Mouse (Mus musculus) hindbrain, embryonic 11.5 days (tissue): ENCODE measurements around the gene Nos1ap. TPM values are rescaled to one million over a fixed set of nuclear protein-coding genes. Genes with fewer than 3 reads are reported as not detected.
A peak's percentile ranks its signal among the peaks of the same experiment; 100 is the strongest.

ENCODE experiments used
- ATAC-seq: fragments of 200-750 bp; cut with Nextera tagmentation; 2 replicates; pipeline ENCODE4 v1.8.0; 2017; ENCODE audit warnings: mild to moderate bottlenecking, moderate TSS enrichment, moderate library complexity; ENCODE audit not compliant: low FRiP score
- DNase-seq: peaks from one replicate; pipeline ENCODE4 v3.0.0-alpha.2; 2015; ENCODE audit warnings: low spot score
- H3K27ac ChIP-seq: fragments of 300-500 bp; sonication (generic); 2 replicates; pipeline ENCODE4 v1.5.1; 2014; ENCODE audit warnings: mild to moderate bottlenecking, low read depth, low read length
- H3K27me3 ChIP-seq: fragments of 300-500 bp; sonication (generic); 2 replicates; pipeline ENCODE4 v1.6.1; 2014; ENCODE audit warnings: mild to moderate bottlenecking, low read length, moderate library complexity, mixed read lengths; ENCODE audit not compliant: control insufficient read depth, insufficient read depth
- H3K36me3 ChIP-seq: fragments of 300-500 bp; sonication (generic); 2 replicates; pipeline ENCODE4 v1.6.1; 2014; ENCODE audit warnings: mild to moderate bottlenecking, low read length, moderate library complexity, mixed read lengths; ENCODE audit not compliant: control insufficient read depth, insufficient read depth
- H3K4me1 ChIP-seq: fragments of 300-500 bp; sonication (generic); replicated peaks from 2 replicates; pipeline ENCODE4 v1.6.1; 2014; ENCODE audit warnings: low read length, mixed read lengths; ENCODE audit not compliant: control insufficient read depth, insufficient read depth
- H3K4me2 ChIP-seq: fragments of 300-500 bp; sonication (generic); replicated peaks from 2 replicates; pipeline ENCODE4 v1.6.1; 2014; ENCODE audit warnings: mild to moderate bottlenecking, low read depth, low read length
- H3K4me3 ChIP-seq: fragments of 300-500 bp; sonication (generic); 2 replicates; pipeline ENCODE4 v1.5.1; 2014; ENCODE audit warnings: low read depth, low read length
- H3K9ac ChIP-seq: fragments of 300-500 bp; sonication (generic); 2 replicates; pipeline ENCODE4 v1.6.1; 2014; ENCODE audit warnings: low read depth, low read length
- H3K9me3 ChIP-seq: fragments of 300-500 bp; sonication (generic); 2 replicates; pipeline ENCODE4 v1.6.1; 2016; ENCODE audit warnings: low read length; ENCODE audit not compliant: control insufficient read depth
- WGBS: fragments of 180-500 bp; shearing (Covaris S2); extraction: QIAGEN DNeasy Blood & Tissue Kit; methylation state at CpG from one replicate; pipeline ENCODE4 v1.1.7; 2014; 5-methylcytosine and 5-hydroxymethylcytosine counted together
- polyA plus RNA-seq: library from polyadenylated mRNA; unstranded; fragments of >200 nt; fragmentation: Nextera tagmentation; extraction: Ambion mirVana; gene quantifications from 2 replicates; pipeline ENCODE4 v1.2.1, GENCODE M21; 2014

Gene Nos1ap
- polyA plus RNA-seq, 1 experiment from 2014 or later: 9.7 TPM

GRCm38 (mm10) chr1:170612968-170613872 is 23.6 kb upstream of the Nos1ap start:
- DNase-seq (peak; percentile 84), ATAC-seq (peak; percentile 90)
- H3K9me3 ChIP-seq: no peaks in the 10 kb centered on the region
- H3K4me3 ChIP-seq: no peak overlapping the region
- no peaks in the 10 kb centered on the region for H3K27me3 ChIP-seq
- no peaks in the 10 kb centered on the region for H3K36me3 ChIP-seq
- H3K9ac ChIP-seq: no peak overlapping the region
- no peak overlapping the region for H3K4me2 ChIP-seq
- 62% methylated on average over 18 of the region's 18 CpGs for WGBS
- H3K27ac ChIP-seq: no peak overlapping the region
- H3K4me1 ChIP-seq: no peaks in the 10 kb centered on the region

GRCm38 (mm10) chr1:170611631-170612030 is 22.0 kb upstream of the Nos1ap start:
- Histone ChIP-seq H3K4me2 (no peak overlapping the region), H3K9me3 (no peaks in the 10 kb centered on the region), H3K27me3 (no peaks in the 10 kb centered on the region), H3K9ac (no peak overlapping the region), H3K36me3 (no peaks in the 10 kb centered on the region), H3K27ac (no peak overlapping the region), H3K4me1 (no peaks in the 10 kb centered on the region), H3K4me3 (no peak overlapping the region)
- no peak for DNase-seq
- WGBS: 88% methylated on average over 3 of the region's 3 CpGs
- ATAC-seq: no peak

DNA sequence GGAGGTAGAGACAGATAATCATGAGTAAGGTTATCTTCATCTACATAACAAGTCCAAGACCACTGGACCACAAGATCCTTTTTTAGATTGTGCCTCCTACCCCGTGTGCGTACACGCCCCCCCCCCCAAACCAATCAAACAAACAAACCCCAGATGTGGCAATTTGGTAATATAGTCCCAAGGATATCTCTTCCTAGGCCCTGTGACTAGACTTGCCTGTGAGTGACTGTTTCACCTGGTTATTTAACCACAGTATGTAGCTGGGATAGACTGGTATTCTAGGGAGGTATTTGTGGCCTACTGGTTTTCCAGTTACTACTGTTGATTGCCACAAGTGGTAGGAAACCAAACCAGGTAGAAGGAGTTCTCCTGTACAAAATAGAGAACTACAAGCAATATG is 21.0 kb upstream of the Nos1ap start:
- H3K4me2 ChIP-seq: no peak overlapping the region
- H3K27me3 ChIP-seq: no peaks in the 10 kb centered on the region
- no peak overlapping the region for H3K4me3 ChIP-seq
- no peaks in the 10 kb centered on the region for H3K9me3 ChIP-seq
- no peaks in the 10 kb centered on the region for H3K4me1 ChIP-seq
- 91% methylated on average over 3 of the region's 3 CpGs for WGBS
- no peak overlapping the region for H3K9ac ChIP-seq
- H3K36me3 ChIP-seq: no peaks in the 10 kb centered on the region
- DNase-seq: no peak
- no peak overlapping the region for H3K27ac ChIP-seq
- ATAC-seq: no peak

DNA sequence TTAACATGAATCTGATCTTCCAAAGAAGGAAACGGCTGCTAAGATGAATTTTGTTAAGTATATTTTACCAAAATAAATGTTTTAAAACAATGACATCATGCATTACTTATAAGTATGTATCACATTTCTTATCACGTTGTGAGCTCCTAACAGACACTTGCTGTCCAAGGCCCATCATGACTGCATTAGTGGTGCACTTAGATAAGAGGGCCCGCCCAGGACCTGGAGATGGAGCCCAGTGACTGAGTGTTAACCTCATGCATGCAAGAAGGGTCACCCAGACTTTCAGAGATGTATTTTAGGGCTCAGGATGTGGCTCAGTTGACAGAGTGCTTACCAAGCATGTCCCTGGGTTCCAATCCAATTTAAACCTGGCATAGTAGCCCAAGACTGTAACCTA is 20.6 kb upstream of the Nos1ap start:
- Histone ChIP-seq H3K9me3 (no peaks in the 10 kb centered on the region), H3K36me3 (no peaks in the 10 kb centered on the region), H3K4me2 (no peak overlapping the region), H3K27me3 (no peaks in the 10 kb centered on the region), H3K9ac (no peak overlapping the region), H3K27ac (no peak overlapping the region), H3K4me3 (no peak overlapping the region), H3K4me1 (no peaks in the 10 kb centered on the region)
- no peak for ATAC-seq
- DNase-seq: no peak
- WGBS: 83% methylated on average over 3 of the region's 3 CpGs

DNA sequence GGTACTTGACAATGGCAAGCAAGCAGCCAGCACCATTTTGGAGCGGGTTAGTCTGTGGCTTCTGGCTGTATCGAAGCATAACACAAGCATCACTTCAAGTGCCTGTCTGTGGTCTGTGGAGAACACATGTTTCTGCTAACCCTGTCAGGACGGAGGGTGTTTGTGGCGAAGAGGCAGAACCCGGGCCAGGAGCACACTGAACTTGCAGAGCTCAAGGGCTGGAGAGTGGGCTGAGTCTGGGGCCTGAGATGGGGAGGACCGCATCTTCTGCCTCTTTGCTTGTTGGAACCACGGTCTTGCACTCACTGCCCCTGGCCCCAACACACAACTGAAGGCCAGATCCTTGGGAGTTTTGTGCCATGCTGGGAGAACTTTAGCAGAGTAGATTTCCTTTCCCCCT is 20.2 kb upstream of the Nos1ap start:
- ATAC-seq (no peak), DNase-seq (no peak)
- Histone ChIP-seq H3K27me3 (no peaks in the 10 kb centered on the region), H3K4me2 (no peak overlapping the region), H3K9me3 (no peaks in the 10 kb centered on the region), H3K4me1 (no peaks in the 10 kb centered on the region), H3K36me3 (no peaks in the 10 kb centered on the region), H3K9ac (no peak overlapping the region), H3K4me3 (no peak overlapping the region), H3K27ac (no peak overlapping the region)
- 82% methylated on average over 7 of the region's 7 CpGs for WGBS

- 90% methylated on average over 3 of the region's 3 CpGs for WGBS
- no peaks in the 10 kb centered on the region for H3K27me3 ChIP-seq
- DNase-seq (no peak), ATAC-seq (no peak)
- H3K4me3 ChIP-seq: no peak overlapping the region
- no peaks in the 10 kb centered on the region for H3K4me1 ChIP-seq
- no peaks in the 10 kb centered on the region for H3K9me3 ChIP-seq
- H3K4me2 ChIP-seq: no peak overlapping the region
- no peak overlapping the region for H3K9ac ChIP-seq
- no peaks in the 10 kb centered on the region for H3K36me3 ChIP-seq
- no peak overlapping the region for H3K27ac ChIP-seq
Observed at GRCm38 (mm10) chr1:170608461-170609071, 18.9 kb upstream of the Nos1ap start.

- DNase-seq: no peak
- 91% methylated on average over 8 of the region's 8 CpGs for whole genome bisulfite sequencing
- Histone ChIP-seq H3K9ac (no peak overlapping the region), H3K27me3 (no peaks in the 10 kb centered on the region), H3K4me2 (no peak overlapping the region), H3K4me3 (no peak overlapping the region), H3K36me3 (no peaks in the 10 kb centered on the region), H3K27ac (no peak overlapping the region), H3K4me1 (no peaks in the 10 kb centered on the region), H3K9me3 (no peaks in the 10 kb centered on the region)
- no peak for ATAC-seq
Observed at GRCm38 (mm10) chr1:170607231-170607917, 17.7 kb upstream of the Nos1ap start.

GRCm38 (mm10) chr1:170605228-170606001 is 15.8 kb upstream of the Nos1ap start:
- Histone ChIP-seq H3K9ac (no peak overlapping the region), H3K4me2 (no peak overlapping the region), H3K9me3 (no peaks in the 10 kb centered on the region), H3K4me3 (no peak overlapping the region), H3K36me3 (no peaks in the 10 kb centered on the region), H3K4me1 (no peaks in the 10 kb centered on the region), H3K27me3 (no peaks in the 10 kb centered on the region), H3K27ac (no peak overlapping the region)
- WGBS: 73% methylated on average over 21 of the region's 21 CpGs
- ATAC-seq (no peak), DNase-seq (no peak)
